Mouse (Mus musculus) lung, postnatal 0 days (tissue): ENCODE results near the gene Oas1c.
A peak's percentile ranks its signal among the peaks of the same experiment; 100 is the strongest.

Source experiments
- CTCF ChIP-seq: IDR thresholded peaks from 2 replicates; pipeline ENCODE4 v1.5.1; 2016; ENCODE audit warnings: antibody characterized with exemption, mild to moderate bottlenecking
- EP300 ChIP-seq: IDR thresholded peaks from 2 replicates; pipeline ENCODE4 v1.6.1; 2016; ENCODE audit warnings: antibody characterized with exemption, mild to moderate bottlenecking, control low read depth

DNA sequence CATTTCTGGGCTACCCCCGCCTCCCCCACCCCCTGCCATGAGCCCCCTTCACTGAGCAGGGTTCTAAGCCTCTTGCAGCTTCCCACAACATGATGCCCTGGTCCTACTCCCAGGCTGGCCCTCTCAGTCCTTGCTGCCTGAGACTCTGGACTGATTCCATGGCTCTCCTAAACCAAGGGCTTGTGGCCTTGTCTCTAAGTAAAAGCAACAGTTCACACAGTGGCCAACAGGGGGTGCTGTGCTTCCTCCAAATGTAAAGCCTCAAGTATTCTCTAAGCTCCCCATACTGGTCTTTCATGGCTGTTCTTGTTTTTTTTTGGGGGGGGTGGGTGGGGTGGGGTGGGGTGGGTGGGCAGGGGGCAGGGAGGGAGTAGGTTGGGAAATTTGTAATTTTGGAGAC is 5.9 kb downstream of the Oas1c start:
- TF ChIP-seq CTCF (peak; percentile 73), EP300 (no peak)
